Mouse (Mus musculus): ENCODE data around the gene Gps2. TPM values are rescaled to one million over a fixed set of nuclear protein-coding genes. Genes with fewer than 3 reads are reported as not detected.
A peak's percentile ranks its signal among the peaks of the same experiment; 100 is the strongest.

Gene Gps2
- polyA plus RNA-seq (2015; fragmentation: Nextera tagmentation; extraction: Ambion mirVana), result 68.4 and 69.9 TPM in 2 replicates

- H3K36me3 ChIP-seq, result peaks cover 81% of the 10 kb centered on the region
- WGBS, result 1% methylated on average over 61 of the region's 61 CpGs
- peak within 1 kb of the TSS; percentile 71 for H3K9ac ChIP-seq
- H3K4me3 ChIP-seq, result peak within 1 kb of the TSS; percentile 65
- H3K4me1 ChIP-seq (replicated peaks), result peaks cover 31% of the 10 kb centered on the region
- peak within 1 kb of the TSS; percentile 97 for H3K4me2 ChIP-seq
- peak within 1 kb of the TSS; percentile 85 for H3K27ac ChIP-seq (replicated peaks)
- H3K27me3 ChIP-seq, result no peaks in the 10 kb centered on the region
- no peaks in the 10 kb centered on the region for H3K9me3 ChIP-seq
- peak; percentile 92 for ATAC-seq (ENCODE audit: low FRiP score, low read depth)
Observed at GRCm38 (mm10) chr11:69913554-69914371, at the start of gene Gps2. Gene Gps2, plus strand, starts transcription at chr11:69913888.

GRCm38 (mm10) chr11:69864138-69864860, 49.4 kb upstream of the Gps2 start:
- H3K9me3 ChIP-seq, result no peaks in the 10 kb centered on the region
- no peak overlapping the region for H3K4me2 ChIP-seq
- no peak for ATAC-seq (ENCODE audit: low FRiP score, low read depth)
- no peak overlapping the region for H3K27ac ChIP-seq (replicated peaks)
- H3K4me1 ChIP-seq (replicated peaks), result no peaks in the 10 kb centered on the region
- 47% methylated on average over 8 of the region's 8 CpGs for WGBS
- no peak overlapping the region for H3K4me3 ChIP-seq
- no peak overlapping the region for H3K9ac ChIP-seq
- no peaks in the 10 kb centered on the region for H3K36me3 ChIP-seq
- 0 out of 2 replicates have a peak, but pooled peaks cover 2% of the 10 kb centered on the region for H3K27me3 ChIP-seq

- Histone ChIP-seq H3K36me3 (no peaks in the 10 kb centered on the region), H3K27ac (replicated peaks) (no peak overlapping the region), H3K4me1 (replicated peaks) (no peaks in the 10 kb centered on the region), H3K9me3 (no peaks in the 10 kb centered on the region), H3K4me2 (no peak overlapping the region), H3K9ac (no peak overlapping the region), H3K4me3 (no peak overlapping the region), H3K27me3 (no peaks in the 10 kb centered on the region)
- no peak for ATAC-seq (ENCODE audit: low FRiP score, low read depth)
- WGBS, result 77% methylated on average over 9 of the region's 9 CpGs
Observed at GRCm38 (mm10) chr11:69865561-69865960, 48.1 kb upstream of the Gps2 start.

GRCm38 (mm10) chr11:69867335-69867734, 46.4 kb upstream of the Gps2 start:
- no peaks in the 10 kb centered on the region for H3K9me3 ChIP-seq
- H3K4me3 ChIP-seq, result no peak overlapping the region
- H3K9ac ChIP-seq, result no peak overlapping the region
- no peak for ATAC-seq (ENCODE audit: low FRiP score, low read depth)
- H3K4me2 ChIP-seq, result no peak overlapping the region
- WGBS, result 69% methylated on average over 9 of the region's 9 CpGs
- no peaks in the 10 kb centered on the region for H3K27me3 ChIP-seq
- no peaks in the 10 kb centered on the region for H3K4me1 ChIP-seq (replicated peaks)
- no peak overlapping the region for H3K27ac ChIP-seq (replicated peaks)
- H3K36me3 ChIP-seq, result no peaks in the 10 kb centered on the region

- H3K4me1 ChIP-seq (replicated peaks), result no peaks in the 10 kb centered on the region
- H3K9ac ChIP-seq, result no peak overlapping the region
- H3K27me3 ChIP-seq, result no peaks in the 10 kb centered on the region
- ATAC-seq (ENCODE audit: low FRiP score, low read depth), result no peak
- no peak overlapping the region for H3K27ac ChIP-seq (replicated peaks)
- H3K9me3 ChIP-seq, result no peaks in the 10 kb centered on the region
- H3K36me3 ChIP-seq, result no peaks in the 10 kb centered on the region
- no peak overlapping the region for H3K4me3 ChIP-seq
- WGBS, result 98% methylated on average over 2 of the region's 2 CpGs
- H3K4me2 ChIP-seq, result no peak overlapping the region
Observed at GRCm38 (mm10) chr11:69870289-69871069, 43.2 kb upstream of the Gps2 start.

GRCm38 (mm10) chr11:69871822-69872221, 41.9 kb upstream of the Gps2 start:
- H3K9me3 ChIP-seq, result no peaks in the 10 kb centered on the region
- H3K4me2 ChIP-seq, result no peak overlapping the region
- WGBS, result 88% methylated on average over 7 of the region's 7 CpGs

GRCm38 (mm10) chr11:69872451-69872850, 41.2 kb upstream of the Gps2 start:
- no peak for ATAC-seq (ENCODE audit: low FRiP score, low read depth)
- H3K9me3 ChIP-seq, result no peaks in the 10 kb centered on the region
- no peak overlapping the region for H3K4me2 ChIP-seq
- 78% methylated on average over 4 of the region's 4 CpGs for WGBS
- H3K27ac ChIP-seq (replicated peaks), result no peak overlapping the region
- no peak overlapping the region for H3K4me3 ChIP-seq
- 0 out of 2 replicates have a peak, but pooled peaks cover 5% of the 10 kb centered on the region for H3K4me1 ChIP-seq (replicated peaks)
- H3K27me3 ChIP-seq, result no peaks in the 10 kb centered on the region
- no peaks in the 10 kb centered on the region for H3K36me3 ChIP-seq
- H3K9ac ChIP-seq, result no peak overlapping the region

More at GRCm38 (mm10) chr11:69871822-69872221, 41.9 kb upstream of the Gps2 start:
- Histone ChIP-seq H3K27ac (replicated peaks) (no peak overlapping the region), H3K27me3 (no peaks in the 10 kb centered on the region), H3K36me3 (no peaks in the 10 kb centered on the region), H3K4me1 (replicated peaks) (no peaks in the 10 kb centered on the region), H3K9ac (no peak overlapping the region), H3K4me3 (no peak overlapping the region)
- no peak for ATAC-seq (ENCODE audit: low FRiP score, low read depth)

- Histone ChIP-seq H3K9ac (no peak overlapping the region), H3K36me3 (no peaks in the 10 kb centered on the region), H3K27me3 (0 out of 2 replicates have a peak, but pooled peaks cover 5% of the 10 kb centered on the region), H3K4me2 (no peak overlapping the region), H3K27ac (replicated peaks) (no peak overlapping the region), H3K4me3 (no peak overlapping the region), H3K4me1 (replicated peaks) (peaks cover 18% of the 10 kb centered on the region; the same call in 1 of the 2 replicates), H3K9me3 (no peaks in the 10 kb centered on the region)
- ATAC-seq (ENCODE audit: low FRiP score, low read depth), result no peak
- 66% methylated on average over 7 of the region's 7 CpGs for WGBS
Observed at GRCm38 (mm10) chr11:69876186-69876585, 37.5 kb upstream of the Gps2 start.

- Histone ChIP-seq H3K27ac (replicated peaks) (no peak overlapping the region), H3K4me3 (no peak overlapping the region), H3K27me3 (peaks cover 6% of the 10 kb centered on the region; the same call in 1 of the 2 replicates), H3K9ac (no peak overlapping the region), H3K9me3 (no peaks in the 10 kb centered on the region), H3K4me2 (peak overlapping the region; percentile 29), H3K4me1 (replicated peaks) (peaks cover 24% of the 10 kb centered on the region; the same call in 1 of the 2 replicates), H3K36me3 (no peaks in the 10 kb centered on the region)
- no peak for ATAC-seq (ENCODE audit: low FRiP score, low read depth)
- 3% methylated on average over 12 of the region's 12 CpGs for WGBS
Observed at GRCm38 (mm10) chr11:69876867-69877266, 36.8 kb upstream of the Gps2 start.

- Histone ChIP-seq H3K4me2 (peak within 1 kb of the TSS; percentile 29), H3K9ac (no peak within 1 kb of the TSS), H3K27ac (replicated peaks) (no peak within 1 kb of the TSS), H3K4me3 (no peak within 1 kb of the TSS), H3K27me3 (peaks cover 9% of the 10 kb centered on the region; the same call in 1 of the 2 replicates), H3K9me3 (no peaks in the 10 kb centered on the region), H3K36me3 (no peaks in the 10 kb centered on the region), H3K4me1 (replicated peaks) (peaks cover 24% of the 10 kb centered on the region; the same call in 1 of the 2 replicates)
- ATAC-seq (ENCODE audit: low FRiP score, low read depth), result no peak
- WGBS, result 88% methylated on average over 11 of the region's 11 CpGs
Observed at GRCm38 (mm10) chr11:69877878-69878277, 35.8 kb upstream of the Gps2 start, which contains the start of gene Tmem95. Gene Tmem95, minus strand, starts transcription at chr11:69878018.

- Histone ChIP-seq H3K4me1 (replicated peaks) (peaks cover 24% of the 10 kb centered on the region; the same call in 1 of the 2 replicates), H3K27ac (replicated peaks) (no peak overlapping the region), H3K9me3 (no peaks in the 10 kb centered on the region), H3K4me3 (no peak overlapping the region), H3K27me3 (peaks cover 9% of the 10 kb centered on the region; the same call in 1 of the 2 replicates), H3K9ac (no peak overlapping the region), H3K4me2 (no peak overlapping the region), H3K36me3 (no peaks in the 10 kb centered on the region)
- no peak for ATAC-seq (ENCODE audit: low FRiP score, low read depth)
- WGBS, result 59% methylated on average over 3 of the region's 3 CpGs
Observed at GRCm38 (mm10) chr11:69878399-69878798, 35.3 kb upstream of the Gps2 start.
